Mouse (Mus musculus) heart, embryonic 16.5 days (tissue): ENCODE data around the gene Tbc1d10c. TPM values are rescaled to one million over a fixed set of nuclear protein-coding genes. Genes with fewer than 3 reads are reported as not detected.

Source experiments
- ATAC-seq: fragments of 200-750 bp; cut with Nextera tagmentation; replicated peaks from 2 replicates; pipeline ENCODE4 v1.8.0; 2017; ENCODE audit warnings: moderate number of reproducible peaks; ENCODE audit not compliant: insufficient read depth, low FRiP score; ENCODE audit errors: extremely low read depth
- H3K27ac ChIP-seq: fragments of 300-500 bp; sonication (generic); 2 replicates; pipeline ENCODE4 v1.5.1; 2014; ENCODE audit warnings: mild to moderate bottlenecking, low read length, control low read depth, moderate library complexity
- H3K27me3 ChIP-seq: fragments of 300-500 bp; sonication (generic); 2 replicates; pipeline ENCODE4 v1.6.1; 2014; ENCODE audit warnings: low read length, mixed read lengths; ENCODE audit not compliant: control insufficient read depth, insufficient read depth
- H3K36me3 ChIP-seq: fragments of 300-500 bp; sonication (generic); 2 replicates; pipeline ENCODE4 v1.6.1; 2014; ENCODE audit not compliant: control insufficient read depth, insufficient read depth
- H3K4me1 ChIP-seq: fragments of 300-500 bp; sonication (generic); 2 replicates; pipeline ENCODE4 v1.6.1; 2014; ENCODE audit warnings: low read length, mixed read lengths; ENCODE audit not compliant: control insufficient read depth, insufficient read depth
- H3K4me2 ChIP-seq: fragments of 300-500 bp; sonication (generic); 2 replicates; pipeline ENCODE4 v1.6.1; 2014; ENCODE audit warnings: low read depth, mild to moderate bottlenecking, control low read depth, low read length
- H3K4me3 ChIP-seq: fragments of 300-500 bp; sonication (generic); 2 replicates; pipeline ENCODE4 v1.5.1; 2014; ENCODE audit warnings: mild to moderate bottlenecking, control low read depth, low read length
- H3K9ac ChIP-seq: fragments of 300-500 bp; sonication (generic); 2 replicates; pipeline ENCODE4 v1.6.1; 2014; ENCODE audit warnings: low read length, control low read depth
- H3K9me3 ChIP-seq: fragments of 300-500 bp; sonication (generic); replicated peaks from 2 replicates; pipeline ENCODE4 v1.6.1; 2016; ENCODE audit warnings: low read length; ENCODE audit not compliant: control insufficient read depth
- WGBS: fragments of 180-500 bp; shearing (Covaris S2); extraction: QIAGEN DNeasy Blood & Tissue Kit; methylation state at CpG from one replicate; pipeline ENCODE4 v1.1.7; 2014; 5-methylcytosine and 5-hydroxymethylcytosine counted together
- polyA plus RNA-seq: library from polyadenylated mRNA; unstranded; fragments of >200 nt; fragmentation: Nextera tagmentation; extraction: Ambion mirVana; gene quantifications from 2 replicates; pipeline ENCODE4 v1.2.1, GENCODE M21; 2015

Tbc1d10c gene
- polyA plus RNA-seq, 1 experiment from 2014 or later, result 26.5 TPM

- H3K4me3 ChIP-seq, result no peak overlapping the region
- H3K27me3 ChIP-seq, result peaks cover 40% of the 10 kb centered on the region
- 33% methylated on average over 4 of the region's 4 CpGs for WGBS
- H3K4me2 ChIP-seq, result no peak overlapping the region
- H3K27ac ChIP-seq, result no peak overlapping the region
- peaks cover 19% of the 10 kb centered on the region for H3K4me1 ChIP-seq
- H3K9me3 ChIP-seq, result no peaks in the 10 kb centered on the region
- no peak overlapping the region for H3K9ac ChIP-seq
- no peaks in the 10 kb centered on the region for H3K36me3 ChIP-seq
- ATAC-seq, result no peak
These were observed 21.0 kb upstream of the Tbc1d10c start for GRCm38 (mm10) chr19:4211891-4212588.

- no peak for ATAC-seq
- Histone ChIP-seq H3K36me3 (no peaks in the 10 kb centered on the region), H3K9me3 (no peaks in the 10 kb centered on the region), H3K4me1 (peaks cover 8% of the 10 kb centered on the region), H3K4me3 (no peak overlapping the region), H3K27ac (no peak overlapping the region), H3K4me2 (no peak overlapping the region), H3K9ac (no peak overlapping the region), H3K27me3 (peaks cover 28% of the 10 kb centered on the region)
- WGBS, result 74% methylated on average over 5 of the region's 5 CpGs
These were observed 17.5 kb upstream of the Tbc1d10c start for GRCm38 (mm10) chr19:4208563-4208962.

DNA sequence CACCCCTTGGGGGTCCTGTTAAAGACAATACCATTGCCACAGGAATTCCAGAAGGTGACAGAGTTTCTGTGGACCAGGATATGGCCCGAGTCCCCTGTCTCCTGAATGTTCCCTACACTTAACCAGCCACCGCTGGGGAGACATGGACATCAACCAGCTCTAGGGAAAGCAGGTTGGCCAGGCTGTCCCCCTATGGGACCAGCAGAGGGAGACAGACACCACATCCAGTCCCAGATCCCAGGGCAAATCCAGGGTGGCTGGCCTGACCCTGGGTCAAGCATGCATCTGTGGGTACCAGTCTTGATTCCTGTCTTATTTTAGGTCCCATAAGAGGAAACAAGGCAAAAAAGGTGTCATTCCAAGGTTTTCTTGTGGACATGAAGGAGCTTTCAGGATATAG lies 15.9 kb upstream of the Tbc1d10c start:
- 6% methylated on average over 2 of the region's 2 CpGs for WGBS
- Histone ChIP-seq H3K36me3 (no peaks in the 10 kb centered on the region), H3K9ac (no peak overlapping the region), H3K9me3 (no peaks in the 10 kb centered on the region), H3K4me3 (no peak overlapping the region), H3K4me2 (no peak overlapping the region), H3K27me3 (peaks cover 17% of the 10 kb centered on the region), H3K27ac (no peak overlapping the region), H3K4me1 (peaks cover 11% of the 10 kb centered on the region)
- ATAC-seq, result peak; percentile 62

DNA sequence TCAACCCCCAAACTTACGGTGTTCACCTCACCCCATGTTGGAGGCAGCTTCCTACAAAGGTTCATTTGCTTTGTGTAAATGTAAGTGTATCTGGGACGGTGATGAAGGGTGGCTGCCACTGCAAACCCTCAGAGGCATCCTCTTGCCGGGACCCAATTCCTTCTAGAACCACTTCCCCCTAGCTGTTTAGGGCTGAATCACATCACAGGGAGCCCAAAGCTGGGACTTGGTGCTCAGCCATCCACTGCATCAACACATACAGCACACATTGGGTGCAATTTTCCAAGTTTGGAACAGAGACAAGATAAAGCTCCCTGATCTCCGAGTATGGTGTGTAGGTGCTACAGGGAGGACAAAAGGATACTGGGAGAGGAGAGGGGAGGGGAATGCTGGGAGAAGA lies 13.8 kb upstream of the Tbc1d10c start:
- Histone ChIP-seq H3K4me3 (no peak overlapping the region), H3K9ac (no peak overlapping the region), H3K4me1 (peaks cover 24% of the 10 kb centered on the region), H3K4me2 (no peak overlapping the region), H3K27ac (no peak overlapping the region), H3K36me3 (0 out of 2 replicates have a peak, but pooled peaks cover 2% of the 10 kb centered on the region), H3K27me3 (peaks cover 7% of the 10 kb centered on the region; the same call in 1 of the 2 replicates), H3K9me3 (no peaks in the 10 kb centered on the region)
- no peak for ATAC-seq
- WGBS, result 47% methylated on average over 4 of the region's 4 CpGs

GRCm38 (mm10) chr19:4203604-4204326 lies 12.7 kb upstream of the Tbc1d10c start:
- Histone ChIP-seq H3K9ac (0 out of 2 replicates have a peak overlapping the region, but pooled peaks have one; percentile 5), H3K27ac (peak overlapping the region; percentile 51), H3K27me3 (peaks cover 5% of the 10 kb centered on the region; the same call in 1 of the 2 replicates), H3K9me3 (no peaks in the 10 kb centered on the region), H3K36me3 (0 out of 2 replicates have a peak, but pooled peaks cover 5% of the 10 kb centered on the region), H3K4me2 (no peak overlapping the region), H3K4me1 (peaks cover 24% of the 10 kb centered on the region), H3K4me3 (no peak overlapping the region)
- 50% methylated on average over 13 of the region's 13 CpGs for WGBS
- ATAC-seq, result no peak

DNA sequence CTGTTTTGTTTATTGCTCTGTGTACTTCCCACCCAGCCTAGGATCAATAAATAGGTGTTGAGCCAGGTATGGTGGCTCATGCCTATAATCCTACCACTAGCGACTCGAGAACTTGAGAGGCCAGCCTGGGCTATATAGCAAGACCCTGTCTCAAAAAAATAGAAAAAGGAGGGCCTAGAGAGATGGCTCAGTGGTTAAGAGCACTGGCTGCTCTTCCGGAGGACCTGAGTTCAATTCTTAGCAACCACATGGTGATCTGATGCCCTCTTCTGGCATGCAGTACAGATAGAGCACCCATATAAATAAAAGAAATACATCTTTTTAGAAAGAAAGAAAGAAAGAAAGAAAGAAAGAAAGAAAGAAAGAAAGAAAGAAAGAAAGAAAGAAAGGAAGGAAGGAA lies 12.1 kb upstream of the Tbc1d10c start:
- 71% methylated on average over 3 of the region's 3 CpGs for WGBS
- Histone ChIP-seq H3K9me3 (no peaks in the 10 kb centered on the region), H3K27me3 (peaks cover 5% of the 10 kb centered on the region; the same call in 1 of the 2 replicates), H3K36me3 (0 out of 2 replicates have a peak, but pooled peaks cover 5% of the 10 kb centered on the region), H3K4me1 (peaks cover 24% of the 10 kb centered on the region), H3K4me2 (no peak overlapping the region), H3K4me3 (no peak overlapping the region), H3K27ac (no peak overlapping the region), H3K9ac (no peak overlapping the region)
- no peak for ATAC-seq

- 33% methylated on average over 7 of the region's 7 CpGs for WGBS
- Histone ChIP-seq H3K36me3 (0 out of 2 replicates have a peak, but pooled peaks cover 8% of the 10 kb centered on the region), H3K4me1 (peaks cover 24% of the 10 kb centered on the region), H3K27me3 (peaks cover 5% of the 10 kb centered on the region; the same call in 1 of the 2 replicates), H3K27ac (peak overlapping the region; percentile 73), H3K9ac (peak overlapping the region; percentile 86), H3K4me2 (peak overlapping the region; percentile 84), H3K9me3 (no peaks in the 10 kb centered on the region), H3K4me3 (peak overlapping the region; percentile 82)
- no peak for ATAC-seq
These were observed 11.1 kb upstream of the Tbc1d10c start for GRCm38 (mm10) chr19:4202149-4202548.

DNA sequence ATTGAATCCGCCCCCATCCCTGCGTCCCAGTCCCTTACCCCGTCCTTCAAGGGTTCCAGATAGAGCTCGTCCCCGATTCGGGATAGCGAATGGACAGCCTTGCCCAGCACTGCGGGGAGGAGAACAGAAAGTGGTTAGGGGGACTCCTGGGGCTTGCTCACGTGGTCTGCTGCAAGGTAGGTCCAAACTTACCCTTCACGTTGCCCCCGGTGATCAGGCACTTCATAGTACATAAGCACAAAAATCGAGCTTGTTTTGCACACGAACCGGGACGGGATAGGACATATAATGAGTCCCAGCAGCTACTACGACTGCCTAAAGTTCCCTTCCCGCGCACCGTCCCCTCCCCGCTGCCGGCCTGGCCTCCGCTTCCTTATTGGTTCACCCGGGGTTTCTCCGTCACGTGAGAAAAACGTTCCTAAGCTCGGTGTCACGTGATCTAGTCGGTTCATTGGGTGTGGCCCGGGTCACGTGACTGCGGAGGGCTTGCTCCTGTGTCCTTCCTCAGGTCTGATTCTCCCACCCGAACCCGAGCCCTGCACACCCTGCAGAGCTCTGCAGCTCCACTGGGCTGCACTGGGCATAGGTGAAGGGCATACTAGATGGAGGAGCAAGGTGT lies 10.3 kb upstream of the Tbc1d10c start, which contains the start of gene Rad9a:
Rad9a (minus strand) TSS at position 372 of the 619 bp plus-strand sequence.
- Histone ChIP-seq H3K9ac (peak within 1 kb of the TSS; percentile 86), H3K27ac (peak within 1 kb of the TSS; percentile 73), H3K4me2 (peak within 1 kb of the TSS; percentile 84), H3K9me3 (no peaks in the 10 kb centered on the region), H3K36me3 (peaks cover 8% of the 10 kb centered on the region; the same call in 1 of the 2 replicates), H3K4me1 (peaks cover 24% of the 10 kb centered on the region), H3K4me3 (peak within 1 kb of the TSS; percentile 82), H3K27me3 (peaks cover 5% of the 10 kb centered on the region; the same call in 1 of the 2 replicates)
- ATAC-seq, result peak; percentile 80
- under 1% methylated on average over 34 of the region's 34 CpGs for WGBS
